Mouse (Mus musculus) duodenum, adult 2 months (tissue): ENCODE measurements around the gene Gmpr. TPM values are rescaled to one million over a fixed set of nuclear protein-coding genes. Genes with fewer than 3 reads are reported as not detected.

Experiments used
- polyA plus RNA-seq: library from polyadenylated mRNA; depleted of rRNA; stranded (reverse); fragments of >200 nt; gene quantifications from 2 replicates; pipeline ENCODE4 v1.2.3, GENCODE M21; 2012; ENCODE audit warnings: low replicate concordance; rRNA removed

Gene Gmpr
- polyA plus RNA-seq = 5.8 and 6.5 TPM in 2 replicates

DNA sequence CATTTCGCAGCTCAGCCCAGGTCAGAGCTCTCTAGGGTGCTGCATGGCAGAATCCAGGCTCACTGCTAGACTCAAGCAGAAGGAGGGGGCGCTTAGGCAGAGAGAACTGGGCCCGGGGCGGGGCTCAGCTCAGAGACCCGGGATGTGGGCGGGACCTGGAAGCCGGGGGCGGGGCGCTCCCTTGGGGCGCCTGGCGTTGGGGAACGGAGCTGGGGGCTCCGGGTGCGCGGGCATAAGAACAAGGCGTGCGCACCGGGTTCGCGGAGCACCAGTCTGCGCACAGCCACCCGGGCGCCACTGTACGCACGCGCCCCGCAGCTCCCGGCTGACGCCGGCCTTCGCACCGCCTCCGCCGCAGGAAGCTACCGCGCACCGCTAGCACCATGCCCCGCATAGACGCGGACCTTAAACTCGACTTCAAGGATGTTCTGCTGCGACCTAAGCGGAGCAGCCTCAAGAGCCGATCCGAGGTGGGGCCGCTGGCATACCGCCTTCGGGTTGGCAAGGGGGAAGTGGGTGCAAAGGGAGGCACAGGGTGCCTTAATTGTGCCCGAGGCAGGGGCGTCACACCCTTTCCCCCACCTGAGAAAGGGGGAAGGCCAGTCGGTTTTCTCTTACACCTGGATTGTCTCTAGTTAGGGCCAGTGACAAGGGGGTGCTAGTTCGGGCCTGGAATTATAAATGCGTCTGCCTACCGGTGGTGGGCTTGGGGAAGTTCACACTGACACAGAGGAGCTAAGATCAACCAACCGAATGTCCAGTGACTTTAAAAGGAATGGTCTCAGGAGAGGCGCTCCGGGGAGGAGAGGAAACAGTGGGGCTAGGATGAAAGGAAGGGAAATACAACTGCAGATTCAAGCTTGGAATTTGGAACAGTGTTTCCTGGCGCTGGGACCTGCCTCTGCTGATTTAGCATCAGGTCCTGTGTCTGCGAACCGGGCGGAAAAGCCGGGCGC is at the start of gene Gmpr:
Gmpr (plus strand) TSS at position 171 of the 956 bp plus-strand sequence.

Other genes with a start within 250 kb of the Gmpr start
- gene Mylip, start 117.7 kb upstream of the Gmpr start, polyA plus RNA-seq = 3.4 and 3.7 TPM in 2 replicates